Mouse (Mus musculus) CD4-positive naive resting alpha-beta T cell, adult 57 days (primary cell): ENCODE results near the gene Cd300ld4. TPM values are rescaled to one million over a fixed set of nuclear protein-coding genes. Genes with fewer than 3 reads are reported as not detected.

ENCODE experiments used
- total RNA-seq: library from RNA; stranded (reverse); gene quantifications from one replicate; pipeline ENCODE4 v1.2.4, GENCODE M21; 2023

The Cd300ld4 gene
- total RNA-seq = not detected

GRCm38 (mm10) chr11:115026912-115027311, at the start of gene Cd300ld4:
TSS of gene Cd300ld4 (minus strand) at chr11:115027012.

GRCm38 (mm10) chr11:115062077-115062476, 35.3 kb upstream of the Cd300ld4 start, which contains the start of gene Cd300e:
TSS of gene Cd300e (minus strand) at chr11:115062177.

DNA sequence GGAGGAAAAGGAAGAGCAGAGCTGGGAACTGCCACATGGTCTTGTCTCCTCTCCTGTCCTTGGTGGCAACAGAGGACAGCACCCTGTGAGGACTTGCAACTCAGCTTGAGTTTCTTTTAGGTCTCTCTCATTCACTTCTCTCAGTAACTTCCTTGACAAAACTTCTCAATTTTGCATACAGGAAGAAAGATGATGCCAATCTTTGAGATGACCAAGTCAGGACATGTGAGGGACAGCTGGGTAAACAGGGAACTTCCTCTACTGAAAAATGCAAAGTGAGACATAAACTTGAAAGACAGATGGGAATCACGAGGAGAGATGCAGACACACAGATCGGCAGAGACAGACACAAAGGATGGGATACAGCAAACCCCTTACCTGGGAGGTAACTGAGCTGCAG, 21.4 kb upstream of the Cd300ld4 start, which contains the start of gene Cd300ld3:
Gene Cd300ld3 (minus strand): TSS at position 151 of the 400 bp plus-strand sequence.

DNA sequence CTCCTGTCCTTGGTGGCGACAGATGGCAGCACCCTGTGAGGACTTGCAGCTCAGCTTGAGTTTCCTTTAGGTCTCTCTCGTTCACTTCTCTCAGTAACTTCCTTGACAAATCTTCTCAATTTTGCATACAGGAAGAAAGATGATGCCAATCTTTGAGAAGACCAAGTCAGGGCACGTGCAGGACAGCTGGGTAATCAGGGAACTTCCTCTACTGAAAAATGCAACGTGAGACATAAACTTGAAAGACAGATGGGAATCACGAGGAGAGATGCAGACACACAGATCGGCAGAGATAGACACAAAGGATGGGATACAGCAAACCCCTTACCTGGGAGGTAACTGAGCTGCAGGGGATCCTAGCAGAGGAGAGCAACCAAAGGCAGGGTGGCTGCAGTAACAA, 10.9 kb upstream of the Cd300ld4 start, which contains the start of gene Cd300ld5:
Gene Cd300ld5 (minus strand): TSS at position 101 of the 400 bp plus-strand sequence.

GRCm38 (mm10) chr11:115016093-115016492, 10.7 kb downstream of the Cd300ld4 start, which contains the start of gene Cd300ld2:
TSS of gene Cd300ld2 (minus strand) at chr11:115016193.

GRCm38 (mm10) chr11:115001474-115002040, 25.3 kb downstream of the Cd300ld4 start, which contains the start of gene Cd300c2:
TSS of gene Cd300c2 (minus strand) at chr11:115001880.

GRCm38 (mm10) chr11:114989793-114990192, 37.0 kb downstream of the Cd300ld4 start, which contains the start of gene Cd300ld:
TSS of gene Cd300ld (minus strand) at chr11:114989922.

Other genes starting within 250 kb of the Cd300ld4 start
- gene Btbd17, start 231.1 kb downstream of the Cd300ld4 start, total RNA-seq = not detected
- gene Gpr142, start 228.1 kb downstream of the Cd300ld4 start, total RNA-seq = not detected
- 0.92 TPM for gene Gprc5c, start 175.9 kb downstream of the Cd300ld4 start, total RNA-seq
- gene Cd300a, start 137.0 kb downstream of the Cd300ld4 start, total RNA-seq = 2.2 TPM
- gene Cd300lb, start 92.6 kb downstream of the Cd300ld4 start, total RNA-seq = 0.30 TPM
- gene Cd300c, start 57.9 kb downstream of the Cd300ld4 start, total RNA-seq = not detected
- 1.0 TPM for gene Cd300ld, start 37.1 kb downstream of the Cd300ld4 start, total RNA-seq
- gene Cd300c2, start 25.1 kb downstream of the Cd300ld4 start, total RNA-seq = 1.3 TPM
- not detected for gene Cd300ld2, start 10.8 kb downstream of the Cd300ld4 start, total RNA-seq
- gene Cd300ld5, start 10.8 kb upstream of the Cd300ld4 start, total RNA-seq = 0.83 TPM
- 0.83 TPM for gene Cd300ld3, start 21.4 kb upstream of the Cd300ld4 start, total RNA-seq
- 0.83 TPM for gene Cd300e, start 35.2 kb upstream of the Cd300ld4 start, total RNA-seq
- gene Rab37, start 64.4 kb upstream of the Cd300ld4 start, total RNA-seq = 37.7 TPM
- 0.65 TPM for gene Cd300lf, start 107.0 kb upstream of the Cd300ld4 start, total RNA-seq
- gene Slc9a3r1, start 136.3 kb upstream of the Cd300ld4 start, total RNA-seq = 202 TPM
- gene Tmem104, start 160.5 kb upstream of the Cd300ld4 start, total RNA-seq = 11.1 TPM
- gene Nat9, start 160.8 kb upstream of the Cd300ld4 start, total RNA-seq = 7.2 TPM
- 0.21 TPM for gene Grin2c, start 240.2 kb upstream of the Cd300ld4 start, total RNA-seq